Mouse (Mus musculus) Patski (cell line): ENCODE results near the gene D630003M21Rik. TPM values are rescaled to one million over a fixed set of nuclear protein-coding genes. Genes with fewer than 3 reads are reported as not detected.

Experiments
- ATAC-seq: fragments of 100-300 bp; one replicate; pipeline ENCODE4 v1.8.0; 2021
- CTCF ChIA-PET: fragments of 350-600 bp; sonication (Branson Sonifier 250); formaldehyde crosslinking; loops from one replicate; lab custom pipeline; 2022; ENCODE audit warnings: inconsistent platforms; lab: Charles Lee
- POLR2A ChIA-PET: fragments of 350-600 bp; sonication (Branson Sonifier 250); formaldehyde crosslinking; loops from one replicate; lab custom pipeline; 2022; ENCODE audit warnings: antibody characterized with exemption, inconsistent platforms; lab: Charles Lee
- DNase-seq: peaks from one replicate; pipeline ENCODE4 v3.0.0-alpha.2; 2011; ENCODE audit warnings: low read depth, low spot score
- H3K27me3 ChIP-seq: fragments of 371-371 bp; one replicate; pipeline ENCODE4 v1.5.1; 2021
- CTCF ChIP-seq: fragments of 100-300 bp; IDR thresholded peaks from one replicate; pipeline ENCODE4 v1.5.1; 2021
- in situ Hi-C: fragments of 300-500 bp; cut with MboI; formaldehyde crosslinking; loops from 3 replicates; pipeline ENCODE4 v1.11.1; 2018; ENCODE audit warnings: low pct_unique_long_range_greater_than_20kb, mixed read lengths
- polyA plus RNA-seq: library from polyadenylated mRNA; unstranded; gene quantifications from one replicate; pipeline ENCODE4 v1.2.3, GENCODE M21; 2021

The D630003M21Rik gene
- polyA plus RNA-seq, 1 experiment from 2014 or later = 49.6 TPM

DNA sequence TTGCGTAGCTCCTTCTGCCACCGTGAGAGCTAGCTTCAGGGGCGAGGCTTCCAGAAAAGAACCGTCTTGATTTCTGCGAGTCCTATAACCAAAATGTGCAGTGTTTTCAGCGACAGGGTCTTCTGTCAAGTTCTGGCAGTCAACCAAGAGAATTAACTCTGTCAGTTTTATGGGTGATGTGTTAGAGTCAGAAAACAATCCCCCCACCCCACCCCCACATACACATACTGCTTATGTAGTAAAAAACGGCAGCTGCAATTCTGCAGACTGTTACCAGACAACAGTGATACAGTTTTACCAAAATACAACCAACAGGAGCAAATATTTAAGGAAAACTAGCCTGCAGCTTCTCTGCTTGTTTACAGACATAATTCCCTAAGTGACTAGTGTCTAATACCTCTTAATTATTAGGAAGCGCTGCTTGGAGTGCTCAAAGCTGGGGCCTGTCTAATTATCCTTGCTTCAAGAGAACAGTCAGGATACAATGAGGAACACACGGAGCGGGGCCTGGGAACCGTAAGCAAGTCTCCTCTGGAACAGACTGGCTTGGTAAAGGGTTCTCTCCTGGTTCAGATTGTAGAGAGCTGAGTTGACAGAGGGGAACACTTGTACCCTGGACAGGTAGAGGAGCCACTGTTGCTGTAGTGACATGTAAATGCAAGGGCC, 42.7 kb downstream of the D630003M21Rik start:
- ATAC-seq (no peak), DNase-seq (no peak)
- TF ChIP-seq CTCF = no peak
- ChIA-PET POLR2A (interaction anchor here (0.7 kb wide), 1 partner anchor 141 kb away, joined by 5 read pairs; no protein-coding TSS in a partner anchor), CTCF (interaction anchor here (1.1 to 3.8 kb wide), 2 partner anchors 10 kb away, joined by 3 to 15 read pairs; no protein-coding TSS in a partner anchor)
- no peaks in the 10 kb centered on the region for H3K27me3 ChIP-seq
- in situ Hi-C loops = loop anchor here (25.0 kb wide), 1 partner anchor 549 kb away; no protein-coding TSS in a partner anchor

DNA sequence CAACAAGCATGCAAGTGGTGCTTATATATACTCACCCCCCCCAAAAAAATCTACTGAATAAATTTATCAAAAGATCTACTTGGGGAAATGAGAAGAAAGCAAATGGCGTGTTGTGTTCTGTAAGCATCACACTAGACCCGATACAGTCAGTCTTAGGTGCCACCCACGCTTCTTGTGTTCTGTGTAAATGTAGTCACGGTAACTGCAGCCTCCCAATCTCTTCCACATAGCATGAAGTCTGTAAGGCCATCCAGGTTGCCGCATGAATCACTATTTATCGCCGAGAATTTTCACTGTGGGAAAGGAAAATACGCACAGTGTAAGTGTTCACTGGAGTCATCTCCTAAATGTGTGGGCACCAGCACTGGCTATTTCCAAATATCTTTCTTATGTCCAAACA, 45.8 kb downstream of the D630003M21Rik start:
- no peak for ATAC-seq
- in situ Hi-C loops = loop anchor here (25.0 kb wide), 1 partner anchor 546 kb away; no protein-coding TSS in a partner anchor
- TF ChIP-seq CTCF = no peak
- CTCF ChIA-PET = no interaction called here
- POLR2A ChIA-PET = no interaction called here
- no peak for DNase-seq
- H3K27me3 ChIP-seq = no peaks in the 10 kb centered on the region

DNA sequence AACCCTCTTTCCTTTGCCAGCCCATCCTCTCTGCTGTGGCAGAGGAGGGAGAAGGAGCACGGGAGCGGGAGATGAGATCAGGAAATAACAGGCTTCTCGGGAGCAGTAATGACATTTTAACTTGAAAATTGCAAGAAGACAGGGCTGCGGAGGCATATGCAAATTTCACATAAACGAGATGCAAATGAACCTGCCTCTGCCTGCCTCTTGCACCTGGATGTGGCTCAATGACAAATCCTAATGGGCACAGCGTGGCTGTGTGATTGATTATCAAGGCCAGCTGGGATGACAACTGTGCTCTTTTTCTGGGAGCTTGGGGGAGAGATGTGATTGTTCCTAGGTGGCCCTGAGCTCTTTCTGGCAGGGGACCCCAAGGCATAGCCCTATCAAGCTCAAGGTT, 47.1 kb downstream of the D630003M21Rik start:
- ChIA-PET POLR2A (no interaction called here), CTCF (interaction anchor here (1.0 to 2.8 kb wide), 5 partner anchors 13 to 137 kb away, joined by 3 to 17 read pairs (median 3); no protein-coding TSS in a partner anchor)

DNA sequence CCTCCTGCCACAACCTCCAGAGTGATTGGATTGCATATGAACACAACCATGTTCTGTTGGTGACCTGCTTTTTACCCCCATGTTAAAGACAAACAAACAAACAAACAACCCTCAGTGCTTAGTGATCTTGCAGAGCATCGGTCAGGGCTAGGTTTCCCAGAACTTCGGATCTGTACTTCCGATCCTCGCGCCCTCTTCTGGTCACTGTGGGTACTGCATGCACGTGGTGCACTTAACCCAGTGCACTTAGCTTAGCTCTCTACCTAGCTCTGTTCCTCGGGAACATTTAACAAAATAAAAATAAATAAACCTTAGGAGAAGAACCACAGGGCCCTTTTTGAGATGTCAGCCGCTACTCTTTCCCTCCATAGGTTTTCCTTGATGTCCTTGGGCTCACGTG, 48.2 kb downstream of the D630003M21Rik start:
- no peaks in the 10 kb centered on the region for H3K27me3 ChIP-seq
- CTCF ChIA-PET = interaction anchor here (1.0 to 2.8 kb wide), 7 partner anchors 14 to 160 kb away, joined by 3 to 17 read pairs (median 3); no protein-coding TSS in a partner anchor
- in situ Hi-C loops = loop anchor here (25.0 kb wide), 1 partner anchor 543 kb away; no protein-coding TSS in a partner anchor
- POLR2A ChIA-PET = no interaction called here
- DNase-seq (no peak), ATAC-seq (no peak)
- peak; percentile 84 for TF ChIP-seq CTCF

More for the DNA sequence above, 47.1 kb downstream of the D630003M21Rik start:
- in situ Hi-C loops = loop anchor here (25.0 kb wide), 1 partner anchor 545 kb away; no protein-coding TSS in a partner anchor
- no peak for DNase-seq
- no peak for ATAC-seq
- no peaks in the 10 kb centered on the region for H3K27me3 ChIP-seq
- TF ChIP-seq CTCF = no peak

DNA sequence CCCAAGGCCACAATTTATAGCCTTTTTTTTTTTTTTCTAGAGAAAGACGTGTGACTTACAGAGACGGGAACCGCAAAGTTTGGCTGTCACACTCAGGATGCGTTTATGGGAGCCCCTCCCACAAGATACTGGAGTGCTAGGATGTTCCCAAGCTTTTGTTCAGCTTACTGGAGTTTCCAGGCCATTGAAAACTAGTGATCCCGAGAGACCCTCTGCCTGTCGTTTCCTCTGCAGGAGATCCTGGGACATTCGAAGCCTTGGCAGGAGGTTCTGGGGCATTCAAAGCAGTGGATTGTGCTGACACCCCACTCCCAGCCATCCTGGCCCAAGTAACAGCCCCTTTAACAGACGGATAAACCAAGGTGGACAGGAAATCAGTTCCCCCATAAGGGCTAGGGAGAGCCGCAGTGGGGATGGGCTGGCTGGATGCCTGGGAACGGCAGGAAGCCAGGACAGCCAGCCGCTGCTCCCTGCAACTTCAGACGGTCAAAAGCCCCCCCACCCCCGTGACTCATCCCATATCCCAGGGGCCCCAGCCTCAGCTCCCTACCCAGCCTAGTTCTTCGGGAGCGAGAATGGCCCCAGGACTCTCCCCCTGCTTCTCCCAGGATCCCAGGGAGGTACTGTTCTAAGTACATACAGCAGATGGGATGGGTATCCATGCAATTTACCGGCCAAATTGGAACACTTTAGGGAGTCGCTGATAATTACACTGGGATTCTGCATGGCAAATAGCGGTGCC, 49.5 kb downstream of the D630003M21Rik start:
- no peaks in the 10 kb centered on the region for H3K27me3 ChIP-seq
- ChIA-PET CTCF (interaction anchor here (1.0 to 2.8 kb wide), 4 partner anchors 13 to 118 kb away, joined by 3 to 17 read pairs (median 6); no protein-coding TSS in a partner anchor), POLR2A (interaction anchor here (0.6 kb wide), 2 partner anchors 50 to 604 kb away, joined by 3 read pairs; no protein-coding TSS in a partner anchor)
- ATAC-seq (no peak), DNase-seq (no peak)
- no peak for TF ChIP-seq CTCF
- in situ Hi-C loops = loop anchor here (25.0 kb wide), 1 partner anchor 542 kb away; no protein-coding TSS in a partner anchor

DNA sequence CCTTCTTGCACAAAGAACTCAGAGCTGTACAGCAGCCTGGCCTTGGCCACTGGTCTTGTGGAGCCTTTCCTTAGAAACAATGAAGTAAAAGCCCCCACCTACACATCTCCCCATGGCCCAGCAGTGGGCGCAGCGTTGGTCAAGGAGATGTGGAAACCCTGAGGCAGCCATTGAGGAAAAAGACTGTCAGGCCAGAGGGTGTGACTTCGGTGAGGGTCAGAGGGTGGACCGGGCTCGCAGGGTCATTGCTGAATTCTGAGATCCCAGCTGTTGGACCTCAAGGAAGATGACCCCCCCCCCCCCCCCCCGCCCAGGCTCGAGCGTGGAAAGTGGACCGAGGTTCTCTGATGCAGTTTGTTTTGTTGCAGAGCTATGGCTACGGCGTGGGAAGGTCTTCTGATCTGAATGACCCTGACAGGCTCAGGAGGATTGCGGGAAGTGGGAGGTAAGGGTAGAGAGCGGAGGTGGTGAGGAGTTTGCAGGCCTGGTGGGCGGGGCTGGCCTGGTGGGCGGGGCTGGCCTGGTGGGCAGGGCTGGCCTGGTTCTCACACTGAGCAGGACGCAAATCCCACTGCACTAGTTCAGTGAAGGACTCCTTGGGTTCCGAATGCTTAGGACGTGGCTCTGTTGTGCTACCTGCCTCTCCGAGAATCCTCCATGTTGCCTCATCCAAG, 50.2 kb downstream of the D630003M21Rik start:
- ChIA-PET CTCF (no interaction called here), POLR2A (interaction anchor here (0.6 kb wide), 2 partner anchors 49 to 603 kb away, joined by 3 read pairs; no protein-coding TSS in a partner anchor)
- DNase-seq (no peak), ATAC-seq (no peak)
- no peak for TF ChIP-seq CTCF
- H3K27me3 ChIP-seq = no peaks in the 10 kb centered on the region
- in situ Hi-C loops = loop anchor here (25.0 kb wide), 1 partner anchor 542 kb away; no protein-coding TSS in a partner anchor

DNA sequence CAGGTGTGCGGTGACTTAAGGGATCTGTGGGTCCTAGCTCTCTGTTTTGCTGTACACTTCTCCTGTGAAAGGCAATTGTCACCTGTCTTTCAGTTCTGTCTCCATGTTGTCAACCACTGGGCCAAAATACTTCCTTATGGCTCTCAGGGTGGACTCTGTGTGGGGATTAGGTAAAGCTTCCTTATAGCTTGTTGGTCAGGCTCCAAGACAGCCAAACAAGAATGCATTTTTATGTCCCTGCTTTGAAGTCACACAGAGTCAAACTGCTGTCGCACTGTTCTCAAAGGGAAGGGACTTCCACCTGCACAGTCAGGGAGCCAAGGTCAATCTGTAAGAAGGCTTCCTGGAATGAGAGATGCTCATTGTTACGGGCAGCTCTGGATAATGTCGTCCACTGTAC, 50.9 kb downstream of the D630003M21Rik start:
- CTCF ChIA-PET = no interaction called here
- in situ Hi-C loops = loop anchor here (25.0 kb wide), 1 partner anchor 541 kb away; no protein-coding TSS in a partner anchor
- no peak for DNase-seq

DNA sequence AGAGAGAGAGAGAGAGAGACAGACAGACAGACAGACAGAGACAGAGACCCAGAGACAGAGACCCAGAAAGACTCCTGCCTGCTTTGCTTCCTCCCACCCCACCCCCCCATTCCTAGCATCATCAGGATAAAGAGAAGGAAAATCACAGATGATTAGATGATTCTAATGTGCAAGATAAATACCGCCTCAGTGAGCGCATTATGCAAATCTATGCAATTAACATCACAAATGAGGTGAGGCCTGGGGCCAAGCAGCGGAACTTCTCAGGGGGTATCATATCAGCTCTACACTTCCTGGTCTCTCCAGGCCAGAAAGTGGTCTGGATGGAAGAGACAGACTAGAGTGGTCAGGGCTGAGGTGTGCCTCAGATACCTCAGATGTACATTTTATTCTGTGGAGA, 51.4 kb downstream of the D630003M21Rik start:
- no peaks in the 10 kb centered on the region for H3K27me3 ChIP-seq
- ChIA-PET CTCF (no interaction called here), POLR2A (no interaction called here)
- DNase-seq (no peak), ATAC-seq (no peak)
- no peak for TF ChIP-seq CTCF
- in situ Hi-C loops = loop anchor here (25.0 kb wide), 1 partner anchor 540 kb away; no protein-coding TSS in a partner anchor

More for the DNA sequence above, 50.9 kb downstream of the D630003M21Rik start:
- ATAC-seq = no peak
- H3K27me3 ChIP-seq = no peaks in the 10 kb centered on the region
- TF ChIP-seq CTCF = no peak
- POLR2A ChIA-PET = no interaction called here

DNA sequence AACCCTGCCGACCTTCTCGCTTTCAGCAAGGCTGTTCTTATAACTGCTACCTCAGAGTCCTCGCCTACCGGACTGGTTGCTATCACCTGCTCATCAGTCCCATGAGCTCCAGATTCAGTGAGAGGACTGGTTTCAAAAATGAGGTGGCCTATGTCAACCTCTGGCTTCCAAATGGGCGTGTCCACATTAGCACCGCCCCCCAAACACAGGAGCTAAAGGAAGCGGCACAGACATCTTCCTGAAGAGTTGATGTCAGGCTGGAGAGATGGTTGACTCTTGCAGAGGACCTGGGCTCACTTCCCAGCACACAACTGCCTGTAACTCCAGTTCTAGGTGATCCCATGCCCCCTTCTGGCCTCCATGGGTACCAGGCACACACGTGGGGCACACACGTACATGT, 52.3 kb downstream of the D630003M21Rik start:
- ATAC-seq = no peak
- no peak for DNase-seq
- in situ Hi-C loops = loop anchor here (25.0 kb wide), 1 partner anchor 539 kb away; no protein-coding TSS in a partner anchor
- no peaks in the 10 kb centered on the region for H3K27me3 ChIP-seq
- TF ChIP-seq CTCF = no peak
- POLR2A ChIA-PET = no interaction called here
- CTCF ChIA-PET = interaction anchor here (1.1 kb wide), 1 partner anchor 9 kb away, joined by 3 read pairs; no protein-coding TSS in a partner anchor

DNA sequence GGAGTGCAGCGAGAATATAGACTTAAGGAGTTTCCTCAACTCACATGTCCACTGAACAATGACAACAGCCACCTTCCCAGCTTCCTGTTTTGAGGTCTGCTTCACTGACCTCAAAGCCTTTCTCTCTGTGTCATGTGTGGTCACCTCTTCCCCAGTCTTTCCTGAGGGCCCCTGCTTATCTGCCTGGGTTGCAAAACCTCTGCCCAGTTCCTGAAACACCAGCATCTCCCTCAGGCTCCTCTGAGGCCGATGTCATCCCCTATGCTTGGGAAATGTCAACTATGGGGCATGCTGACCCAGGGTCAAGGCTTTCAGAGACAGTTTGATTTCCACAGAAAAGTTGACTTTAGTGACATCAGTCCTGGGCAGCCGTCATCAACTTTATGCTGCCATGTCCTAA, 53.6 kb downstream of the D630003M21Rik start:
- no peak for DNase-seq
- no peak for ATAC-seq
- TF ChIP-seq CTCF = no peak
- ChIA-PET CTCF (no interaction called here), POLR2A (no interaction called here)
- in situ Hi-C loops = loop anchor here (25.0 kb wide), 1 partner anchor 538 kb away; no protein-coding TSS in a partner anchor
- no peaks in the 10 kb centered on the region for H3K27me3 ChIP-seq
